Mouse (Mus musculus) spleen, postnatal 14 days (tissue): ENCODE data around the gene Rftn2.

Experiments used
- DNase-seq, 2 experiments: peaks; one replicate each; pipeline ENCODE4 v3.0.0; 2021 to 2022; ENCODE audit warnings: low spot score in 2 of 2

Rftn2 gene

GRCm38 (mm10) chr1:55210202-55210965 is 16.2 kb downstream of the Rftn2 start:
- DNase-seq, result peak in 1 of 2 experiments; percentile 33

- no peak for DNase-seq
Observed at GRCm38 (mm10) chr1:55208500-55209140, 18.0 kb downstream of the Rftn2 start.

- DNase-seq, result no peak
Observed at GRCm38 (mm10) chr1:55207561-55207960, 19.0 kb downstream of the Rftn2 start.

- no peak for DNase-seq
Observed at GRCm38 (mm10) chr1:55205808-55206327, 20.7 kb downstream of the Rftn2 start.

GRCm38 (mm10) chr1:55201850-55202752 is 24.5 kb downstream of the Rftn2 start:
- no peak for DNase-seq

- DNase-seq, result no peak
Observed at GRCm38 (mm10) chr1:55198719-55199118, 27.9 kb downstream of the Rftn2 start.

- no peak for DNase-seq
Observed at GRCm38 (mm10) chr1:55196327-55197003, 30.1 kb downstream of the Rftn2 start.

GRCm38 (mm10) chr1:55195021-55195420 is 31.6 kb downstream of the Rftn2 start:
- no peak for DNase-seq

GRCm38 (mm10) chr1:55194064-55194915 is 32.3 kb downstream of the Rftn2 start:
- no peak for DNase-seq

GRCm38 (mm10) chr1:55193316-55193715 is 33.3 kb downstream of the Rftn2 start:
- no peak for DNase-seq

GRCm38 (mm10) chr1:55192824-55193223 is 33.8 kb downstream of the Rftn2 start:
- DNase-seq, result peak in 1 of 2 experiments; percentile 41

GRCm38 (mm10) chr1:55192015-55192414 is 34.6 kb downstream of the Rftn2 start:
- no peak for DNase-seq

- DNase-seq, result no peak
Observed at GRCm38 (mm10) chr1:55186592-55187210, 39.9 kb downstream of the Rftn2 start.

- no peak for DNase-seq
Observed at GRCm38 (mm10) chr1:55185718-55186117, 40.9 kb downstream of the Rftn2 start.

GRCm38 (mm10) chr1:55182392-55182791 is 44.2 kb downstream of the Rftn2 start:
- no peak for DNase-seq

- no peak for DNase-seq
Observed at GRCm38 (mm10) chr1:55179917-55180566, 46.5 kb downstream of the Rftn2 start.

- DNase-seq, result no peak
Observed at GRCm38 (mm10) chr1:55174558-55175034, 52.0 kb downstream of the Rftn2 start.

- DNase-seq, result no peak
Observed at GRCm38 (mm10) chr1:55173720-55174557, 52.6 kb downstream of the Rftn2 start.
